Mouse (Mus musculus) CD4-positive helper T cell, adult 2 months (primary cell): ENCODE measurements around the gene Ccnc.

ENCODE experiments used
- DNase-seq: peaks from one replicate; pipeline ENCODE4 v3.0.0-alpha.2; 2012; ENCODE audit warnings: low read depth, missing footprints, low spot score

The Ccnc gene

DNA sequence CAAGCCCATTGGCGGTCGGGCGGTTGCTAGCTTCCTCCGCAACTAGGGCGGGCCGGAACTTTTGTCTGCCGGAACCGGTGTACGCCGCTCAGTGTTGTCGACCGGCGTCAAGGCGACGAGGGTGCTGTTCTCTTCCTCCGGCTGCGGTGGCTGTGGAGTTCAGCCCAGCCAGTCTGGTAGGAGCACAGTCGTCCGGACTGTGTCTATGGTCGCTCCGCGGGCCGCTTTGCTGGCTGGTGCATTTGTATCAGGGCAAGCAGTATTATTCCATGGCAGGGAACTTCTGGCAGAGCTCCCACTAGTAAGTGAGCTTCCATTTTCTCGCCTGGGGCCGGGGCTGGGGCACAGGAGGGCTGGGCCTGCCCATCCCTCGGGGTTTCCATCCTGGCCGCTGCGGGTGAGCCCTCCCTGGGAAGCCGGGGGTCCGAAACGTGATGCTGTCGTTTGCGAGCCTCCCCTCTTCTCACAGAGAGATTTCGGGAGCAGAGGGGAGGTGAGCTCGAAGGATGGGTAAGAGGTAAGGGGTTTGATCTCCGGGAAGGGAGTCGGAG, at the start of gene Ccnc:
Gene Ccnc (plus strand): TSS at position 87 of the 551 bp plus-strand sequence.
- peak; percentile 92 for DNase-seq

DNA sequence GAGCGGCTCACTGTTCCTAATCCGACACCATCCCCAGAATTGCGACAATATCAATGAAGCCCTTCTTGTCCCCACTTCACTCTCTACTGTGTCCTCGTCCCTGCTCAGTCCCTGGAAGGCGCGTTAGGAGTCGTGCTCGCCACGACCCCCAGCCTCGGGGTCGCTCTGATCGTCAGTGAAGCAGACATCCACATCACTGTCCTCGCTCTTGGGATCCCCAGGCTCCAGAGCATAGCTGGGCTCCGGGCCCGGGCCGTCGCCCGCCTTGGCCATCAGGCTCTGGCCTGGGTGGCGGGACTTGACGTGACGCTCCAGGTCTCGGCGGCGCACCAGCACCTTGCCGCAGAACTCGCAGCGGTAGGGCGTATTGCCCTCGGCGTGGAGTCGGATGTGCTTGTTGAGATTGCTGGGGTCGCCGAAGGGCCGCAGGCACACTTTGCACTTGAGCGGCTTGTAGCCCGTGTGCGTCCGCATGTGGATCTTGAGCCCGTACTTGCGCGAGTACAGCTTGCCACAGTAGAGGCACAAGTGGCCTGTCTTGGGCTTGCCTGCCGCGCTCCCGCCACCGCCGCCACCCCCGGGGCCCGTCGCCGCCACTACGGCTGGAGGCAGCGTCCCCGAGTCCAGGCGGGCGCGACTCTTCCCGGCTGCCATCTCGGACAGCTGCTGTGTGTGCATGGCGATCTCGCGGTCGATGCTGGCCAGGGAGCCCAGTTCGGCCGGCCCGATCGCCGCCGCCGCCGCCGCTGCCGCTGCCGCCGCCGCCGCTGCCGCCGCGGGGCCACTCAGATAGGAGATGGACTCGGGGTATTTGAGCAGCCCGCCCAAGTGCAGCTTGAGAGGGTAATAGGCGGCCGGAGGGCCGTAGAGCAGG, 49.2 kb upstream of the Ccnc start:
- DNase-seq: peak; percentile 8

DNA sequence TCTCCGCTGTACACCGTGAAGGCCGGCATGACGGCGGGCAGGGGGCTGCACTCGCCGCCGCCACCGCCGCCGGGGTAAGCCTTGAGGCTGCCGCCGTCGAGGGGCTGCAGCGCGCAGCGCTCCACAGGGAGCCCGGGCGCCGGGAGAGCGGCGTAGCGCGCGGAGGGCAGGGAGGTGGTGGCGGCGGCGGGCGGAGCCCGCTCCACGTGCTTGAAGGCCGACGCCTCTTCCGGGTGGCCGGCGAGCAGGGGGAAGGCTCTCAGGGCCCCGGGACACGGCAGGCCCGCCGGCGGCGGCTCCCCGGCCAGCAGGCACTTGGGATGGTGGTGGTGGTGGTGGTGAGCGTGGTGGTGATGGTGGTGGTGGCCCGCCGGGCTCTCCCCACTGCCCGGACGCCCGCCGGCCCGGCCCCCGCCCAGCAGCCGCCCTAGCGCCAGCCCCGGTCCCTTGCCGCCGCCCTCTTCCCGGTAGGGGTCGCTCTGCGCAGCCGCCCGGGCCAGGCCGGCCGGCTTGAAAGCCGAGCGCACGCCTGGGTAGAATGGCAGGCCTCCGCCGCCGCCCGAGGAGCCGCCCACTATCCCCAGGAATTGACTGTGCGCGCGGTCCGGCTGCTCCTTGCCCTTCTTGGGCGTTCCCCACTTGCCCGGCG, 48.4 kb upstream of the Ccnc start:
- peak; percentile 17 for DNase-seq

DNA sequence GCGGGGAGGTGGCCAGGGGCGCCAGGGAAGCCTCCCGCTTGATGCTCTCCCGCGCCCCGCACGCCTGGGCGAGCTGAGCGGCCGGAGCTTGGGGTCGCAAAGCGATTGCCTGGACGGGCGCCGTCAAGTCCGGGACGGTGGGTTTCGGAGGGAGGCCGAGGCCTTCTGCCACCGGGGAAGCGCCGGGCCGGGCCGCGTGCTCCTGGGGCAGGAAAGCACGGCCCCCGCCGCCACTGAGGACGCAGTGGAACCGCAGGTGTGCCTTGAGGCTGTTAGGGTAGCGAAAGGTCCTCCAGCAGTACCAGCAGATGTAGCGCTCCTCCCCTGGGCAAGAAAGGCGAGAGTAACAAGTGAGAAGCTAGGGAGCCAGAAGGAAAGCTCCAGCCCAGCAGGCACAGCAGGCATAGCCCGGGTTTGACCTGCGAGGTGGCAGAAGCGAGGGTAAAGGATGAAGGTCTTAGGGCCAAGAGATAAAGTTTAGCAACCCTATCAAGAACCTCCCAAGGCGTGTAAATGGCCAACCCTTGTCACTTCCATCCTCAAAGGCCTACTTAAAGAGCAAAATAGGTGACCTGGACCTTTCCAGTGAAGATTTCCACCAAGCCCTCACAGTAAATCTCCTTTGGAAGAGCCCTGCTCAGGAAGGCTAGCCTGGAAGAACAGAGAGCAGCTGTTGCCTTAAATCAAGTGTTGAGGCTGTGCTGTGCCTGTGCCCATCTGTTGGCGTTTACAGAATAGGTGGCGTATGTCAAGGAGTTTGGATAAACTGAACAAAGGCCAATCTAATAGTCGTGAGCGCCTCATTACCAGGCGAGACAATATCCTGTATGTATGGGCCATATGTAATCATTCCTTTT, 47.6 kb upstream of the Ccnc start:
- no peak for DNase-seq

DNA sequence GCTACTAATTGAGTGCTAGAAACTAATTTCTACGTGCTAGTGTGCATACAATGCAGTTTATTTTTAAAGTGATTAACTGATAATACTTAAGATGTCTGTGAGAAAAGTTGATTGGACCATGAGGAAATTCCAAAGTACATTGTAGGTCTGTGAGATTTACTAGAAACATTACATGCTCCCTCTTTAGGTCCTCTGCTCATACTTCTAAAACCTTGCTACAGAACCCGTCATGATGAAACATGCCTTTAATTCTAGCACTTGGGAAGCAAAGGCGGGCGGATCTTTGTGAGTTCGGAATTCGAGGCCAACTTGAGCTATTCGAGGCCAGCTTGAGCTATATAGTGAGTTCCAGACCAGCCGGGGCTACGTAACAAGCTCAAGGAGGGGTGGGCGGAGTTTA, 46.5 kb upstream of the Ccnc start:
- DNase-seq: no peak

DNA sequence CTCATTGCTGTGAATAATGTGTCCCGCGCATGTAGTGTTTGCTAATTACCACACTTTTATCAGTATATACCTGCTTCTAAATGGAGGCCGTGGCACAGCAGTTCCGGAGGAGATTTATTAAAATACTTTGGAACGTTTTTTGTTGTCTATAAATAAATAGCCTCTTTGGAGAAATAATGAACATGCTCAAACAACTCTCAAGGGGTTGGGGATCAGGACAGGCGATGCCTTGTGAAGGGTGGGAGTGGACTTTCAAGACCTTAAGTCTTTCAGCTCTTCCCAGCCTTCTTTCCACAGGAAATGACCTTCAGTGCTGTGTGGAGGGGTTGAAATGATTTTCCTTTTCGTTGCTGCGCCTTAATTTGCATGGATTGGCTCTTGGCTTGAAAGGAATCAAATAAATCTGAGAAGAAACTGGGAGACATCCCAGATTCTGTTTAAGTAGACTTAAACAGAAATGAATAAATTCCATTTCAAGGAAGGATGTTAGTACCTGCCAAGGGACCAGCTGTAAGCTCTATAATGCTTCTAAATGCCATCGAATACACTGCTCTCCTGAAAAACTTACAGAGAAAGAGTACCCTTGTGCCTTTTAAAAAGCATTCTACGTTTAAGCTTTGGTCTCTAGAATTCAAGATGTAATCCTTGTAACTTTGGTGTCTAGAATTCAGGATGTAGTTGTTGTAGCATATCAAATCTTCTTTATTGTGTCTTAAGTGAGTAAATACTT, 44.9 kb upstream of the Ccnc start:
- no peak for DNase-seq

DNA sequence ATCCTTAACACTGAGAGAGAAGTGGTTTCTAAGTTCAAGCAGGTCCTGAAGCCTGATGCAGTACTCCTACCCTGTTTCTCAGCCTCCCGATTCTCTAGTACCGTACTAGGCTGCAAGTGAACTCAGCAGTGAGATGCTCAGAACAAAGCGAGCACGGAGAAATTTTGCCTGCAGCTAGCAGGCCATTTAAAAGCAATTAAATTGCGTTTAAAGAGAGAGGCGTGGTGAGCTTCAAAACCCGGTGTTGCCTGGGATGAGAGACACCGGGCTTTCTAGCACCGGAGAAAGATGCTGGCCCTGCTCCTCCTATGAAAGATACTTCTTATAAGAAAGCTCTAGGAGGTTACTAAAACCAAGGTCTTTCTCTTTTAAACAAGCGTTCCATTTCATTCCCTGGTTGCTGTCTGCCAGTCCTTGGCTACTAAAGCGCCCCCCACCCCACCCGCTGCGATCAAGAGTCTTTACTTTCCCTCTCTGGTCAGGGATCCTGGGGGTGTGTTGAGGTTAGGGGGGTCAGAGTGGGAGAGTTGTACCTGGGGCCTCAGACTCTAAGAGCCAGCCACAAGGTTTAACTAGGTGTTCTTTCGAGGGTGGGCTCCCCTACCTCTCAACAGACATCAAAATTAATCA, 43.0 kb upstream of the Ccnc start:
- no peak for DNase-seq

DNA sequence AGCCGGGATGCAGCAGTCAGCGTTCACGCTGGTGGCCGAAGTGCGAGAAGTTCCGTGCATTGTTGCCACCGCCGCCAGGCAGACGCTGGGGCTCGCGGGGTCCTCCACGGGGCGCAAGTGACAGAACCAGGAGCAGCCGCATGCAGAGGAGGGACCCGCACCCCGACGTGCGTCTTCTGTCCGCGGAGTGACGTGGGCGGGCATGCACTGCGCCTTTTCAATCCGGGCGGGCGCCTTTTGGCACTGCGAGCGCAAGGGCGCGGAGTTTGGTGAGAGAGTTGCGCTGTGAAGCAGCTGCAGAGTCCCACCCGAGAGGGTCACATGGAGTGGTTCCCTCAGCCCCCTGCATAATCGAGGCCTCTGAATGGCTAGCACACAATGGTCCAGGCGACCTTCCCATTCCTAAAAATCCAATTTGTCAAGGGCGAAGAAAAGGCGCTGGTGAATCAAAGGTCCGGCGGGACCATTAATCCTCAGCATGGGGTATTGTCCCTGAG, 41.9 kb upstream of the Ccnc start, which contains the start of gene Prdm13:
Gene Prdm13 (minus strand): TSS at position 369 of the 497 bp plus-strand sequence.
- no peak for DNase-seq

DNA sequence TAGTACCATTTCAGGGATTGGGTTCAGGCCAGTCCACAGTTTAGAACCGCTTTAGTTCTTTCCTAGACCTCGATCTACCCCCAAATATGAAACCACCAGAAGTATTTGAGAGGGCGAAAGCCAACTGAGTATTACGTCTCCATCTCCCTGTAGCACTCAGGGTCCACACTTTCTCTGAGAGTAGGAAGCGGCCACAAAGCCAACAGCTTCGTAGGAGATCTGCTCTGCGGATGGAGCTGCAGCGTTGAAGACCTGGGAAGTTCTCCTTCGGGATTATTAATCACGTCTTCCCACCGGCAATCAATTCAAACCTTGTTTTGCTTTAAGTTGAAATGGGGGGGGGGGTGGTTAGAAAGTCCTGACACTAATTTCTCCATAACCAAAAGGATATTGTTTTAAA, 41.1 kb upstream of the Ccnc start:
- DNase-seq: no peak

DNA sequence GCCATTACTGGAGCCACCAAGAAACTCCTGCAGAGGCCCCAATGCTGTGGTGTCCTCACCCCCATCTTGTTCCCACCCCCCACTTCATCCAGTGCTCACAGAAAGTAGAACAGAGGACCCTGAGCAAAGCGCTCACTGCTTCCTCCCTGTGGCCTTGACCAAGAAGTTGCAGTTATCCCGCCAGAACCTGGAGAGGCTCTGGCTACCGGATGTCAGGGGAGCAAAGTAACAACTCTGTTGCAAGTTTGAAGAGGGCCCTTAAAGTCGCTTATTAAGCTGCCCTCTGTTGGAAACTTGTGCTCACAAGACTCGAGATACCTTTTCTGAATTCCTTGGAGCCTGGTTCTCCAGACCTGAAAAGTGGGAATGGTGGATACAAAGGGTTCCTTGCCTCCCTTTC, 40.6 kb upstream of the Ccnc start:
- DNase-seq: no peak

DNA sequence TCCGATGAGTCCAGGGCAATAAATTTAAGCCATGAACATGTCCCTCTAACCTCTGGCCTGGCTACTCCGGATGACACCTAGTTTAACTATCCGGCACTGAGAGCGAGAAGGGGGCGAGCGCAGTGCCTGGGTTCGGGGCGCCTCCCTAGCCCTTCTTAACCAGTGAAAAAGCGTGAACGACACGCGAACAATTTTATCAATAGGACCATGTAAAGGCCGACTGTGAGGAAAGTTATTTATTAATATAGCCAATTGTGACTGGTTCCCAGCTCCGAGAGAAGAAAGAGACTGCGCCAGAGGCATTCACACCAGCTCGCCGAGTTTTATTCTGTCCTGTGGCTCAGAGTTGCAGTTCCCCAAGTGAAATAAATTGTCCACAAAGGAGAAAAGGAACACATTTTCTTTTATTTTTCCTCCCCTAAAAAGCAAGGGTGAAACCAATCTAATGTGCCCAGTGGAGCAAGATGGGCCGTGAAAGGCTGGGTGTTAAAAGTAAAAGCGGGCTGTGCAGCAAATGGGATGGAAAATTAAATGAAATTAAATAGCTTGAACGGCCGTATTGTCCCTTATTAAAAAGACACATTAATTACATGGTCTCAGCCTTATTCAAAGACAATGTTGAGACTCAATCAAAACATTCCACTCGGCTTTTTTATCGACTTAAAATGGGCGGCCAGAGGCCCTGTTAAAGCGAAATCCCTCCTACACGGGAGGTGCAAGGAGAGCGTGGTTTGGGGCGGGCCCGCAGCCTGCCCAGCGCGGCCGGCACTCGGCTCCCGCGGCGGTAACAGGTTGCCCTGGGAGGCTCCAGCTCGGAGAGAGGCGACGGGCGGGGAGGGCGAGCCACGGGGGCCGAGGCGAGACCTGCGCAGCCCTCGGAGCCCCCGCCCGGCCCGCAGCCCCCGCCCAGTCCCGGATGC, 39.5 kb upstream of the Ccnc start:
- no peak for DNase-seq

DNA sequence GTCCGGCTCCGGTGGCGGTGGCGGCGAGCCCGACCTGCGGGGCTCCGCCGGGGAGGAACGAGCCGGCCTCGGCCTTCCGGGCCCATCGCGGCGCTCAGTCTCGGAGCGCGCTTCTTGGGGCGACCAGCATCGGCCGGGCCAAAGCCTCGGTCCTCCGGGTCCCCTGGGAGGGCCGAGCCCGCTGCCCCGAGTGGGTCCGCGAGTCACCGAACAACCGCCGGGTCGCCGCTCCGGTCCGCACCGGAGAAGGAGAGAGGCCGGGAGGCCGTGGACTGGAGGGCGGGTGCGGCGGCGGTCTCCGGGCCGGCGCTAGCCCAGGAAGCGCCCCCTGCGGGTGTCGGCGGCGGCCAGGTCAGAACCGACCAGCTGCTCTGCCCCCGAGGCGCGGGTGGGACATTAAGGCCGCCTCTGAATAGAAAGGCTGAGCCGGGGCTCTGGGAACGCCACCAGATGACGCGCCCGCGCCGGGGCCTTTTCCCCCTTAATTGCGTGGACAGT, 38.7 kb upstream of the Ccnc start:
- DNase-seq: no peak

DNA sequence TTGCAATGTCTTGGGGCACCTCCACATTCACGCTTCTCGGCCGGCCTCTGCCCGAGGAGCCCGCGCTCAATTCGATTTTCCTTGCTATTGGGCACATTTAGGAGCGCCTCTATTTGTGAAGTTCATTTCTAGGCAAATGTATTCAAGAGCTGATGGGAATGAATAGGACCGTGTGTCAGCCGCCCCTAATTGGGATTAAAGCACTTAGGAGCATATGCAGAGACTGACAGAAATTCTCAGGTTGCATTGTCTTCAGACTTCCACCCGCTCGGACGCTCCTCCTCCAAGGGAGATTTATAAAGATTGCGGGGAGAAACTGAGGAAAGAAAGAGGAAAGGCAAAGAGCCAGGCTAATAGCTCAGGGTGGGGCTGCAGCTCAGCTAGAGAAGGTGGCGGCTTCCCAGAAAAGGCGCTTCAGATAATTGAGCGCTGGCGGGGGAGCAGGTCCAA, 38.0 kb upstream of the Ccnc start:
- DNase-seq: no peak

DNA sequence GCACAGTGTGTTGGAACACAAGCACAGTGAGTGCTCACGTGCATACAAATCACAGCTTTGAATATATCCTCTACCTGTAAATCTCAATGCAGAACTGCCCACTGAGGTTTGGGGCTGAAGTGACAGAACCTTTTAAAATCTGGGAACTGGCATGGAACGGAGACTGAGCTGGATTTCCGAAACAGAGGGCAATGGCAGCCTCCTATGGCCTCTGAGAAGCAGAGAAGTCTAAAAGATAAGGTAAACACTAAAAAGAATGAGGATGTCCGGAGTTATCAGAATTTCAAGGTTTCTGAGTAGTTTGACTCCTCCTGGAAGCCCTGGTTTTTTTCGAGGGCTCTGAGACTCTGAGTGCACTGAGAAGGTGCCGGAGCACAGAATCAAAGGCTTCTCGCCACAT, 37.3 kb upstream of the Ccnc start:
- no peak for DNase-seq

DNA sequence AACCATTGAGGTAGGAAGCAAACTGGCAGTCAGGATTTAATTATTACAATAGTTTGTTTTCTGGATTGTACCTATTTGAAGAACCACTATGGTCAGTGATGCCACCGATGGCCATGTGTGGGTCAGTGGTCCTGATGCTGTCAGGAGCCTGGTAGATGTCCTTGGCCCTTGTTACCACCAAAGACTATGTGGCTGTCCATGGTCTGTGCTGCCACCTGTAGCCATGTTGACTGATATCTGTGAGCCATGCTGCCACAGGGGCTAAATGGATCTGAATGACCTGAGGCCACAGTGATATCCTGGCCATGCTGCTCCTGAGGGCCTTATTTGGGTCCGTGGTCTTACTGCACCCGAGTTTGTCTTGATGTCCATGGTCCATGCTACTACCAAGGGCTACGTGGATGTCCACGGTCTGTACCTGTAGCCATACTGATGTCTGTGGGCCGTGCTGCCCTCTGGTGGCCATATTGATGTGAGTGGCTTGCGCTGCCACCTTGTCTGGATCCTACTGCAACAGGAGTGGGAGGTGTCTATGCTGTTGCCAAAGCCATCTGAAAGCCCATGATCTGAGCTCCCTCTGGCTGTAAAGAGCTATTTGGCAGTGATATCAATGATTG, 31.8 kb upstream of the Ccnc start:
- DNase-seq: peak; percentile 48

DNA sequence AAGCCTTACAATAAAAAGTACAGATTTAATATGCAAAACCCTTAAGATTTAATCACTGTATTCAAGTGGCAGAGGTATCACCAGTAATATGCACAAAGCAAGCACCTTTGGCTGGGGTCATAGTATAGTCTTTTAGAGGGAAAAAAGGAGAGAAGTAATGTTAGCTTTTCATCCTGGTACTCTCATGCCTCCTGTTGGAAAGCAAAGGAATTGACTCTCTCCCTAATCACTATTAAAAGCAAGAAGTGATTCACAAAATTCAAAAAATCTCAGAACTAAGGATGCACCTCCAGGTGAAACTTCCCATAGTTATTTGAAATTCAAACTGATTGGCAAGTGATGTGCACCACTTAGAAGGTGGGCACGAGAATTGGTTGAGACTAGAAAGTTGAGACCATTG, 22.5 kb upstream of the Ccnc start:
- DNase-seq: no peak

DNA sequence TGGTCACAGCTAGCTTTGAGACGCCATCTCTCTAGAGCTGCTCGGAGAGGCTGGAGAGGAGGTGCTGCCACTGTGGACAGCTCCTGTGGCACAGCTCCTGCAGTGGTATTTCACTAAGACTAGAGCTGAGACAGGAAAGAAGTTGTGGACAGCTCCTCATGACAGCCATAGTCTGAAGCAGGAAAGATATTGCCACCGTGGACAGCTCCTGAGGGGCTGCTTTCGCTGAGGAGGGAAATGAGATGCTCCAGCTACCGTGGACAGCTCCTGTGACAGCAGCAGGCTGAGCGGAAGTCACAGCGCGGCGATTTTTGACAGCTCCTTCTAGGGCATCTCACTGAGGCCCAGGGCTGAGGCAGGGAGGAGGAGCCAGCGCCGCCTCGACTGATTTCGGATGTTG, 15.4 kb upstream of the Ccnc start:
- peak; percentile 67 for DNase-seq

DNA sequence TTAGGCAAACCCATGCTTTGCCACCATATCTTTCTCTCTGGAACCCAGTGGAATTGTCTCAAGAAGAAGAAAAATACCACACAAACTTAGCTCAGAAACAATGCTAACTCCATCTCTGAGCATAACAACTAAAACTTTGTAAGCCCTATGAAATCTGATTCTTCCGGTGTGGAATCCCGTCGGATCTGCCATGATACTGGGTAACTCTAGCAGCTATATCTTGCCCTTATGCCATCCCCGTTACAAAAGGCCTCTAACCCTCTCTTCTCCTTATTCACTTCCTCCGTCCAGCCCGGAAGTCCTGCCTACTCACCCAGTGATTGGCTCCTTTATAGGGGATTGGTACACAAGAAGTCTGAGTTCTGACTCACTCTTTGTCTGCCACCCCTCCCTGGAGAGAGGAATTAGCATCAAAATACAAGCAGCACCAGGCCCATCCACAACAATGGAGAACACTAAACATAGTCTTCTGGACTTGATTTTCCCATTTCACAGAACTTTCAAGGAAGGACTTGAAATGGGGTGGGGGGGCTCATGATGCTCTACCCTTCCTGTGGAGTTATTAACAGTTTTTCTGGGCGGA, 4.7 kb upstream of the Ccnc start:
- DNase-seq: no peak
